Mouse (Mus musculus) common myeloid progenitor, adult 5-6 weeks (primary cell): Measurements from ENCODE around the gene Ccr7. TPM values are rescaled to one million over a fixed set of nuclear protein-coding genes. Genes with fewer than 3 reads are reported as not detected.

Experiments used
- ATAC-seq: replicated peaks from 2 replicates; pipeline ENCODE4 v1.8.0; 2016; ENCODE audit warnings: low read depth, mild to moderate bottlenecking, moderate TSS enrichment, inconsistent platforms; ENCODE audit not compliant: poor library complexity, severe bottlenecking
- total RNA-seq: library from RNA; stranded (forward); fragments of 200-1000, 187-1606 nt; gene quantifications from 2 replicates; pipeline ENCODE4 v1.2.3, GENCODE M21; 2017

Ccr7 gene
- total RNA-seq, 1 experiment from 2014 or later: not detected

- no peak for ATAC-seq
Measured at GRCm38 (mm10) chr11:99121218-99121631, 33.7 kb downstream of the Ccr7 start.

GRCm38 (mm10) chr11:99120524-99121217 lies 34.2 kb downstream of the Ccr7 start:
- ATAC-seq: no peak

GRCm38 (mm10) chr11:99118963-99119362 lies 35.9 kb downstream of the Ccr7 start:
- ATAC-seq: no peak

DNA sequence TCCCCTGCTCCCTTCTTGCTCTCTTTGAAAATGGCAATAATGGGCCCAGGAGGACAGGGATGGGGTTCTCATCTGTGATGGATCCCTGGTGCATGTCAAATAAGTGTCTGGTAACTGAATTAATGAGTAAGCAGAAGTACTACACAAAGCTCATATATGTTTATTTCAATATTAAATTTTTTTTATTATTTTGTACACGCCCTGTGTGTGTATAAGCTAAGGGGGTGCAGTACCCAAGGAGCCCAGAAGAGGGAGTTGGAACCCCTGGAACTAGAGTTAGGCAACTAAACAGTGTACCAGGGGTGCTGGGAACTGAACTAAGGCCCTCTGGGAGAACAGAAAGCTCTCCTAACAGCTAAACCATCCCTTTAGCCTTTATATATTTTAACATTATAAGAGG lies 36.5 kb downstream of the Ccr7 start:
- no peak for ATAC-seq

- ATAC-seq: no peak
Measured at GRCm38 (mm10) chr11:99117907-99118306, 37.0 kb downstream of the Ccr7 start.

GRCm38 (mm10) chr11:99115940-99116339 lies 38.9 kb downstream of the Ccr7 start:
- no peak for ATAC-seq

GRCm38 (mm10) chr11:99113111-99113510 lies 41.8 kb downstream of the Ccr7 start:
- ATAC-seq: no peak

GRCm38 (mm10) chr11:99112700-99113099 lies 42.2 kb downstream of the Ccr7 start:
- ATAC-seq: no peak

DNA sequence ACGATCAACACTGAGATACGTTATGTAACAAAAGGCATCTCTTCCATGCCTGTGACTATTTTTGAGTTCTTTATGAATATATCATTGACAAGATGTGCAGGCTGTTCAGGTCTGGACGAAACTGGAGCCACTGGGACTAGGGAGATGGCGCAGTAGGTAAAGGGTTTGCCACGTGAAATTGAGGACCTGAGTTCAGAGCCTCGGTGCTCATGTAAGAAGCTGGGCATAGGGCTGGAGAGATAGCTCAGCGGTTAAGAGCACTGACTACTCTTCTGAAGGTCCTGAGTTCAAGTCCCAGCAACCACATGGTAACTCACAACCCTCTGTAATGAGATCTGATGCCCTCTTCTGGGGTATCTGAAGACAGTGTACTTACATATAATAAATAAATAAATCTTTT lies 43.2 kb downstream of the Ccr7 start:
- ATAC-seq: no peak

- ATAC-seq: no peak
Measured at GRCm38 (mm10) chr11:99111155-99111554, 43.7 kb downstream of the Ccr7 start.

DNA sequence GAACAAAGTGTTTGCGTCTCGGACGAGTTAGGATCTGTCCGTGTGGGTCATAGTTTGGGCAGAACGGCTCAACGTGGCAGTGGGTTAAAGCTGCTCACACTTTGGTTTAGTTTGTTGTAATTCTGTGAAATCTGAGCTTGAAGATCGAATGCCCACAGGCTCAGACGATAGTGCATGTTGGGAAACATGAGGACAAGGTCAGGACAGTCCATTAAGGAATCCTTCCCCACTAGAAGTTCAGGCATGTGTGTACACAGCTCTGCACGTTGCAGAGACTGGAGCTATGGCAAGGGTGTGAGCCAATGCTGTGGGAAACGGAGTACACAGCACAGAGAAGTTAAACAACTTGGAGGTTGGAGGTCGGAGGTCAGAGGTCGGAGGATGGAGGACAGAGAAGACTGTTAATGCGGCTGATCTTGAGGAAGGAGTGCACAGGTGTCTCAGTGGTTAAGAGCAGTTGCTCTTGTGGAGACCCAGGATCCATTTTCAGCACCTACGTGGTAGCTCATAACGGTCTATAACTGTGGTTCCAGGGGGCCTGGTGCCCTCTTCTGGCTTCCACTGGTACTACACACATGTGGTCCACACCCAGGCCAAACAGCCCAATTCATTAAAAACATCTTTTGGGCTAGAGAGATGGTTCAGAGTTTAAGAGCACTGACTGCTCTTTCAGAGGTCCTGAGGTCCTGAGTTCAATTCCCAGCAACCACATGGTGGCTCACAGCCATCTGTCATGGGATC lies 44.3 kb downstream of the Ccr7 start:
- ATAC-seq: 0 out of 2 replicates have a peak, but pooled peaks have one; percentile 19

DNA sequence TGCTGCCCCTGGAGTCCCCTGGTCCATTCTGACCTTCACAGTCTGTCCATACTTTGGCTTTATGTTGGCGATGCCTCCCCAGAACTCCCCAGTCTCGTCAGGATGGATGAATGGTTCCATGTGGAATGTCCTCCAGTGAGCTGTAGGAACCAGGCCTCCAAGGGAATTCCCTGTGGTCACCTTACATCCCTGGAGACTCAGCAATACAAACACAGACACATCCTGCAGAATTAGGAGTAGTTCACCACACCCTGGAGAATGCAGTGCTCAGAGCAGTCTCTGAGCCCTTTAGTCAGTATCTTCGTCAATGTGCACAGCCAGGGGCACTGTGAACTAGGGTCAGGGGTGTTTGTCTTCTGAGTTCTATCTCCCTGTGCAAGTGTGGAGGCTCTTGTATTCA lies 46.6 kb downstream of the Ccr7 start:
- ATAC-seq: no peak

GRCm38 (mm10) chr11:99105981-99106726 lies 48.7 kb downstream of the Ccr7 start:
- 0 out of 2 replicates have a peak, but pooled peaks have one; percentile 5 for ATAC-seq

- peak; percentile 63 for ATAC-seq
Measured at GRCm38 (mm10) chr11:99104609-99105410, 50.1 kb downstream of the Ccr7 start.

- ATAC-seq: no peak
Measured at GRCm38 (mm10) chr11:99102575-99103270, 52.2 kb downstream of the Ccr7 start.

DNA sequence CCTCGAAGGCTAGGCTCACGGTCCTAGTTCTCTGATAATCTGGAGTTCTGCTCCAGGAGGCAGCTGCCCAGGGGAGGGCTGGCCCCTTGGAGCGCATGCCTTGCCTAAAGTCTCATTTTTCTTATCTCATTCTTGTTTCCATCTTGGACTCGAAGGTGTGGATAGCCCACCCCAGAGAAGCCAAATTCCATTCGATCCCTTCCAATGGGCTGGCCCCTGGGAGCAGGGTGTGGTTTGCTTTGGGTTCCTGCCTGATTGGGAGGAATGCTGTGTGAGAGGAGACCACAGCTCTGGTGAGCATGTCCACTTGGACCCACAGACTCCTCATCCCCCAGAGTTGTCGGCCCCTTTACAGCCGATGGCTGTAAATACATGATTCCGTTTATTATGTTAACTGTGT lies 53.2 kb downstream of the Ccr7 start:
- ATAC-seq: no peak

GRCm38 (mm10) chr11:99100215-99100614 lies 54.7 kb downstream of the Ccr7 start:
- no peak for ATAC-seq

DNA sequence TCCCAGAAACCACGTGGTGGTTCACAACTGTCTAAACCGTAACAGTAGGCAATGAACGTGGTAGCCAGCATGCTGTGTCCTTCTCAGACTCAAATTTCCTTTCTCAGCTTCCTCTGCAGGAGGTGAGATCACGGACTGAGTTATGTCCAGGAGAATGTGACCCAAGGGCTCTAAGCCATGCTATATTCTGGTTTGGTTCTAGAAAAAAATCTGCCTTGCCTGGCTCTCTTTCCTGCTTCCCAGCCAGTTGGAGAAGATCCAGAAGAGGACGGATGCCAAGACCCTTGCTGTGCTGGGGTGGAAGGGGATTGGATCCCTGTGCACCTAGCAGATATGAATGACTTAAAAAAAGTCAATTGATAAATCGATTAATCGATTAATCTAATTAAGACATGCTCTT lies 55.4 kb downstream of the Ccr7 start:
- no peak for ATAC-seq

- no peak for ATAC-seq
Measured at GRCm38 (mm10) chr11:99098924-99099323, 56.0 kb downstream of the Ccr7 start.
